Mouse (Mus musculus): ENCODE measurements around the gene Rasal1. TPM values are rescaled to one million over a fixed set of nuclear protein-coding genes. Genes with fewer than 3 reads are reported as not detected.

Rasal1 gene
- total RNA-seq, 2 experiments from 2014 or later = 10.9 to 14.0 TPM

DNA sequence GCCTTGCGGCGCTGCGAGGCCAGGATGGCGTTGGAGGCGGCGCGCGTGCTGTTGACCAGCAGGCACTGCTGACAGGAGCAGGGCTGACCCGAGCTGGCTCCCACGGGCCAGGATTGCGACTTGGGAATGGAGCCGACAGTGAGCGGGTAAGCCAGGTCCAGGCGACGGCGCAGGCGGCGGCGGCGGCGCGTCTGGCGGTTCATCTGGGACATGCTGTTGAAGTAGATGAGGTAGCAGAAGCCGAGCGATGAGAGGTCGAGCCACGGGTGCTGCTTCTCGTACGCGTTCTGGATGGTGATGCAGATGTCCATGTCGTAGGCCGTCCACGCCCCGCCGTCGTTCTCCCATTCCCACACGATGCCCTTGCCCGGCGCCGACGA, 46.1 kb downstream of the Rasal1 start:
- DNase-seq = peak in 1 of 2 experiments; percentile 27

DNA sequence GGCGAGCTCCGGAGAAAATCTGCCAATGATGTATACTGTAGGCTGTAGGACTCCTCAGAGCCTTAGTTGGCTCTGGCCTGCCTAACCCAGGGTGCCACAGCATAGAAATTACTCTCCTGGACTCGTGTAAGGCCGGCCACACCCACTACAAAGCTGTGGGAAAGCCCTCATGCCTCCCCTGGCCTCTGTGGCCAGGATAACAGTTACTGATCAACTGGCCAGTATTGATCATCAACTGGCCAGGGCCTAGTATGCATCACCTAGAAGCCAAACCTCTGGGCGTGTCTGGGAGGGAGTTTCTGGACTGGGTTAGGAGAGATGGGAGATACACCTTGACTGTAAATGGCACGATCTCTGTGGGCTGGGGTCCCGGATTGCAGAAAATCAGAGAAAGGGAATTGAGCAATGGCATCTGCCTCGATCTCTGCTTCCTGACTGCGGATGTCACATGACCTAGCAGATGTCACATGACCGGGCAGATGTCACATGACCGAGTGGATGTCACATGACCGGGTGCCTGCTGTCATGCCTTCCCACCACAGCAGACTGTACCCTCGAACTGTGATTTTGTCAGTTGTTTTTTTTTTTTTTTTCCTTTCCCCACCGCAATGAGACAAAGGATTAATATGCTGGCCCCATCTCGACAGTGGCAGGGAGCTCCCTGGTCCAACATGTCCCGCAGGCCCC, 47.6 kb downstream of the Rasal1 start:
- no peak for DNase-seq

- DNase-seq = no peak
Observed at GRCm38 (mm10) chr5:120696865-120697264, 48.3 kb downstream of the Rasal1 start.

- DNase-seq = no peak
Observed at GRCm38 (mm10) chr5:120698181-120698580, 49.6 kb downstream of the Rasal1 start.

DNA sequence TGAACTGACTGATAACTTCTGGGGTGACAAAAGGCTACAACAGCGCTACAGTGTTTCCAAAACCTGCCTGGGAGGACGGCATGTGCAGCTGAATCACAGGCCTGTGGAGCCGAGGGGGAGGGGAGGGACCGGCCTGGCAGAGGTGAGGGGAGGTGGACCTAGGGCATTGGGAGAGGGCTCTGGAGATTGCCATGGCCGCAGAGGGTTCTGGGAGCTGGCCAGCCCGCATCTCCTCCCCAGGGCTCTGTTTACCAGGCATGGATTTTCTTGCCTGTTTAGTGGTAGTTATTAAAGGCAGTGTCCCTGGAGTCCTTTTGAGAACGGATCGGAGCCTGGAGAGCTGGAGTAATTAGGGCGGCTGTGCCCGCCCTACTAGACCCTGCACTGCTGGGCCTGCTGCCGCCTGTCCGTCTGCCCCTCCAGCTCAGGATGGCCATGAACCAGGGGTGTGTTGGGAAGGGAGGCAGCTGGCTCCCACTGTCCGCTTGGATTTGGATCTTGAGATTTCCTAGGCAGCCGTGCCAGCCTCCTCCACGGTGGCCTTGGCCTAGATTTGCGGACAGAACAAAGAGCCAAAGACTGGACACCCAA, 50.3 kb downstream of the Rasal1 start:
- peak; percentile 76 to 87 for DNase-seq

GRCm38 (mm10) chr5:120700996-120701790, 52.6 kb downstream of the Rasal1 start:
- peak; percentile 20 to 29 for DNase-seq

DNA sequence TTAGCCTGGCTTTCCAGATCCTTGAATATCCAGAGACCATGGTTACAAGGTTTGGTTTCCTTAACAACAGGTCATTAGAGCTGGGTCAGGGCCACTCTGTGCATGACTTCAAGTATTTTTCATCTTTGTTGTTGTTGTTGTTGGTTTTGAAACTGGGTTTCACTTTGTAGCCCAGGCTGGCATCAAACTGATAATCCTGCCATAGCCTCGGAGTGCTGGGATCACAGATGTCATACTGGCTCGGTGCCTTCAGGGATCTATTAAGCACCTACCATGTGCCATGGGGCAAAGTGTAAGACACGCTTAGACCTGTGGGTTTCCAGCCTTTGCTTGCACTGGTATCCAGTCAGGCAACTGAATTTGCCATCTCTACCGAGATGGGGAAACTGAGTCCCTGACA, 53.8 kb downstream of the Rasal1 start:
- DNase-seq = no peak

- peak in 1 of 2 experiments; percentile 22 for DNase-seq
Observed at GRCm38 (mm10) chr5:120702969-120703368, 54.4 kb downstream of the Rasal1 start.

DNA sequence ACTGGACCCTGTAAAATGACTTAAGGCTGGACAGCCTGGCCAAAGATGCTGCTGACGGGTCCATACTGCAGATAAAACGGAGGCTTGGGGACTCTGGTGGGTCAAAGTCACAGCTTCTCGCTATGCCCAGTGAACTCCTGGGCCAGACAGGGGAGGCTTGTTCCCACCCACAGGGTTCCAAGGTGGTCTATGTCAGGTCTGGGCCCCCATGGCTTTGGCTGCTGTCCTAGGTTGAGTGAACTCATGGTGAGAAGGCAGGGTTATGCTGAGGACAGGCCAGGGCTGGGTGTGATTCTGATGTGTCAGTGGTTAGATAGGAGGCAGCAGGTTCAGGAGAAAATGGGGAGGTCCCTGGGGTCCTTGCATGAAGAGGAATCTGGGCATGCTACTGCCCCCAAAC, 55.0 kb downstream of the Rasal1 start:
- DNase-seq = no peak

DNA sequence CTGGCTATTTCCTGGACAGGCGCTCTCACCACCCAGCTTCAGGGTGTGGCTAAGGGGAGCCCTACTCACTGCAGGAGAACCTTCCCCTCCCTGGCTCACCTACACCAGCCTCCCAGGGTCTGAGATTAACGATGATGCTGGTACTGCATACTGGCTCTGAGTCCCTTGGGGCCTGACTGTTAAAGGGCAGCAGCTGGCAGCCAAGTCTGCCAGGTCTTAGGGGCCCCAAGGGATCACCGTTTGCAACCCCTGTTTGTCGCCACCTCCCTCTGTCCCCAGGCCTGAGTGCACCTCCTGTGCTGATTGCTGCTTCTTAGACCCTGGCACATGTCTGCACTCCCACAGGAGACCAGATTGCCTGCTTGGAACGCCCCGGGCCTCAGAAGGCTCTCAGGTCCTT, 55.8 kb downstream of the Rasal1 start:
- no peak for DNase-seq

GRCm38 (mm10) chr5:120706541-120706940, 57.9 kb downstream of the Rasal1 start:
- DNase-seq = no peak

- DNase-seq = no peak
Observed at GRCm38 (mm10) chr5:120706976-120707375, 58.4 kb downstream of the Rasal1 start.

- peak; percentile 50 to 54 for DNase-seq
Observed at GRCm38 (mm10) chr5:120710161-120710825, 61.7 kb downstream of the Rasal1 start.

DNA sequence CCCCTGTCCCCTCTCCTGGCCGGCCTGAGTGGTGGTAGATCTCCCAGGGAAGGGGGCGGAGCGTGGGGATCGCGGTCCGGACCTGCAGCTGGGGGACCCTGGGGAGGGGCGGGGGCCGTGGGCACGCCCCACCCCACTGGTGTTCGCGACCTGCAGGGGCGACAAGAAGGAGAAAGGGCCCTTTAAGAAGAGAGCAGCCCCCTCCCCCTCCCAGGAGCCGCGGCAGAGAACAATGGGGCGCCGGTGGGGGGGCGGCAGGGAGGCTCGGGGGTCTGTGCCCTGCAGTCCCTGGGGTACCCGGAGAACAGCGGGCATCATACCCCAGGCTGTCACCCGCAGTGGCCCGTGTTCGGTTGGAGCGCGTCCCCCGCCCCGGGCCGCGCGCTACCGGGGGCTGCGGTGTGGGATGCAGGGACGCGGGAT, 62.2 kb downstream of the Rasal1 start:
- no peak for DNase-seq

GRCm38 (mm10) chr5:120711416-120711815, 62.8 kb downstream of the Rasal1 start:
- peak; percentile 77 to 86 for DNase-seq

GRCm38 (mm10) chr5:120711827-120712226, 63.2 kb downstream of the Rasal1 start, which contains the start of gene Dtx1:
TSS of gene Dtx1 (minus strand) at chr5:120711927.
- DNase-seq = no peak

DNA sequence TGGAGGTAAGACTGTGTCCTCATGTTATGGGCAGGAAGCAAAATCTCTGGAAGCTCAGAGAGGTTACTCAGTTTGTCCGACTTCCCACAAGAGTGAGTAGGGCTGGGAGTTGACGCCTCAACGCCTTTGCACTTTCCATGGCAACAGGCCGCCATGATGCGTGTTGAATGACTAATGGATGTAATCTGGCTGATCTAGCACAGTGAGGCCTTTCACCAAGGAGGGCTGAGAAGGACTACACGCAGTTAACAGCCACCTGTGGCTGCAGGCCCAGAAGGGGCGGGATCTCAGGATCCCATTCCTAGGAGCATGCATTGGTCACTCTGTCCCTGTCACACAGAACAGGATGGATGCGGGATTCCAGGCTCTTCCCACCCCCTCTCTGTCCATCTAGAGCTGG, 64.1 kb downstream of the Rasal1 start:
- no peak for DNase-seq

DNA sequence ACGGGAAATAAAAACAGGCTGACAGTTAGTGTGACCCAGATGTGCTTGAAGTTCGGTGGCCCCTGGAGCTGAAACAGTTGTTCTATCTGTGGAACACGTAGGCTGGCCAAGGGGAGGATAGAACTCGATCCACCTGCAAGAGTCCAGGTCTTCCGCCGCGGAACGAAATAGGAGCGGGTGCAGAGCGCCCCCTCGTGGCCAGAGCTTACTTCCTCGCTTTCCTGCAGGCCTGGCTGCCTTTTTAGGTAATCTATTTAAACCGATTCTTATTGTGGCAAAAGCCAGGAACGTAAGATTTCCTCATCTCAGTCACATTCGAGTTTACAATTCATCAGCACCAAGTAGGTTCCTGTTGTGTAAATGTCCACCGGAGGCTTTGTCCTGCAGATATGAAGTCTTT, 65.7 kb downstream of the Rasal1 start:
- peak; percentile 81 to 88 for DNase-seq

GRCm38 (mm10) chr5:120717136-120717535, 68.5 kb downstream of the Rasal1 start:
- no peak for DNase-seq

- DNase-seq = no peak
Observed at GRCm38 (mm10) chr5:120718600-120719378, 70.2 kb downstream of the Rasal1 start.

- no peak for DNase-seq
Observed at GRCm38 (mm10) chr5:120721005-120721404, 72.4 kb downstream of the Rasal1 start.
